9 mouse cellular contexts compared by ENCODE assay signal in genomic region chr10:64039760-64040535, GRCm38 (mm10). TPM values are rescaled to one million over a fixed set of nuclear protein-coding genes. Genes with fewer than 3 reads are reported as not detected.
A peak's percentile ranks its signal among the peaks of the same experiment; 100 is the strongest.
DNase-seq lines count a peak whose midpoint lies in the region; ATAC-seq and TF ChIP-seq lines count a peak whose summit lies in the region.
"Had no signal": no experiment of that assay in that cellular context is flagged by ENCODE, and none has a peak within 500 bp of the region (broad histone marks: within the 10 kb centered on the region; RNA-seq: fewer than 3 reads in every experiment).

No protein-coding gene starts in this region.

- no peak for TF ChIP-seq CTCF in brain, embryonic 14.5 days (IDR thresholded peaks at IDR 0.05; ENCODE audit: borderline replicate concordance, extremely low read depth, insufficient read depth, insufficient read length)

- WGBS in forebrain, embryonic 11.5 days: 78% methylated on average over 17 of the region's 17 CpGs
- WGBS in forebrain, embryonic 10.5 days: 84% methylated on average over 17 of the region's 17 CpGs
- 80% methylated on average over 17 of the region's 17 CpGs for WGBS in liver, embryonic 11.5 days

- no peaks in the 10 kb centered on the region for H3K27me3 ChIP-seq in forebrain, embryonic 11.5 days (ENCODE audit: control insufficient read depth, insufficient read depth, low read length)
- H3K27me3 ChIP-seq in forebrain, embryonic 10.5 days (ENCODE audit: poor library complexity, severe bottlenecking): no peaks in the 10 kb centered on the region
- no peaks in the 10 kb centered on the region for H3K27me3 ChIP-seq in liver, embryonic 11.5 days (replicated peaks; ENCODE audit: control insufficient read depth, insufficient read depth, low read length)
- H3K27me3 ChIP-seq: neural tube, embryonic 12.5 days had no signal

- H3K27ac ChIP-seq in forebrain, embryonic 11.5 days (ENCODE audit: low read depth, low read length): no peak overlapping the region
- no peak overlapping the region for H3K27ac ChIP-seq in forebrain, embryonic 10.5 days
- H3K27ac ChIP-seq in liver, embryonic 11.5 days (ENCODE audit: low read depth, low read length): no peak overlapping the region
- H3K27ac ChIP-seq: neural tube, embryonic 12.5 days had no signal

- H3K36me3 ChIP-seq in forebrain, embryonic 11.5 days (ENCODE audit: control insufficient read depth, insufficient read depth, low read length): no peaks in the 10 kb centered on the region
- no peaks in the 10 kb centered on the region for H3K36me3 ChIP-seq in forebrain, embryonic 10.5 days (replicated peaks)
- no peaks in the 10 kb centered on the region for H3K36me3 ChIP-seq in liver, embryonic 11.5 days (ENCODE audit: control insufficient read depth, insufficient read depth, low read length)
- H3K36me3 ChIP-seq: neural tube, embryonic 12.5 days had no signal

- H3K9me3 ChIP-seq in forebrain, embryonic 11.5 days (ENCODE audit: control insufficient read depth, low read length): no peaks in the 10 kb centered on the region
- H3K9me3 ChIP-seq in forebrain, embryonic 10.5 days: no peaks in the 10 kb centered on the region
- H3K9me3 ChIP-seq in liver, embryonic 11.5 days (ENCODE audit: control insufficient read depth, low read length): no peaks in the 10 kb centered on the region
- H3K9me3 ChIP-seq: neural tube, embryonic 12.5 days had no signal

- TF ChIP-seq POLR2A in brain, embryonic 14.5 days (IDR thresholded peaks at IDR 0.05; ENCODE audit: borderline replicate concordance, extremely low read depth, insufficient read depth, insufficient read length, poor library complexity, severe bottlenecking): no peak

- H3K4me3 ChIP-seq in forebrain, embryonic 11.5 days (ENCODE audit: low read depth, low read length): no peak overlapping the region
- H3K4me3 ChIP-seq in forebrain, embryonic 10.5 days: no peak overlapping the region
- H3K4me3 ChIP-seq in liver, embryonic 11.5 days (ENCODE audit: low read depth, low read length): no peak overlapping the region
- H3K4me3 ChIP-seq: neural tube, embryonic 12.5 days had no signal

- no peaks in the 10 kb centered on the region for H3K4me1 ChIP-seq in forebrain, embryonic 11.5 days (replicated peaks; ENCODE audit: control insufficient read depth, insufficient read depth, low read length)
- peaks cover 6% of the 10 kb centered on the region; the same call in 1 of the 2 replicates for H3K4me1 ChIP-seq in forebrain, embryonic 10.5 days
- H3K4me1 ChIP-seq in liver, embryonic 11.5 days (replicated peaks; ENCODE audit: control insufficient read depth, insufficient read depth, low read length): no peaks in the 10 kb centered on the region
- H3K4me1 ChIP-seq: neural tube, embryonic 12.5 days had no signal

- no peak for DNase-seq in forebrain, embryonic 11.5 days (ENCODE audit: low spot score)
- no peak for DNase-seq in forebrain, embryonic 10.5 days (ENCODE audit: extremely low spot score, low spot score)
- DNase-seq in brain, embryonic 14.5 days (ENCODE audit: low read depth): peak; percentile 73
- DNase-seq in frontal cortex, postnatal 36 days (ENCODE audit: low spot score in 2 of 2): peak; percentile 39 to 56
- peak; percentile 25 to 26 for DNase-seq in layer of hippocampus, postnatal 10 days (ENCODE audit: low spot score in 2 of 2)
- DNase-seq in right cerebral cortex, postnatal 36 days (ENCODE audit: low spot score in 2 of 2): peak; percentile 20 to 38
- no peak for DNase-seq in kidney, adult 8-10 months
- no peak for DNase-seq in liver, embryonic 11.5 days (ENCODE audit: low spot score)

- no peak overlapping the region for H3K4me2 ChIP-seq in forebrain, embryonic 11.5 days (ENCODE audit: low read depth, low read length, severe bottlenecking)
- H3K4me2 ChIP-seq in liver, embryonic 11.5 days: no peak overlapping the region
- H3K4me2 ChIP-seq: neural tube, embryonic 12.5 days had no signal

- H3K9ac ChIP-seq in forebrain, embryonic 11.5 days (ENCODE audit: low read length): no peak overlapping the region
- H3K9ac ChIP-seq in liver, embryonic 11.5 days (ENCODE audit: low read depth, low read length): no peak overlapping the region
- H3K9ac ChIP-seq: neural tube, embryonic 12.5 days had no signal

- 0 out of 2 replicates have a peak, but pooled peaks have one; percentile 44 for ATAC-seq in forebrain, embryonic 11.5 days (replicated peaks; ENCODE audit: low FRiP score)
- ATAC-seq in liver, embryonic 11.5 days (replicated peaks; ENCODE audit: low FRiP score): no peak

RNA-seq across cellular contexts. Expression of gene Lrrtm3, which starts 50.1 kb away (rescaled TPM):
- 2.2 and 2.6 TPM in 2 replicates for polyA plus RNA-seq in forebrain, embryonic 11.5 days (2014; fragmentation: Nextera tagmentation; extraction: Ambion mirVana)
- polyA plus RNA-seq in forebrain, embryonic 10.5 days (2016; fragmentation: Nextera tagmentation; extraction: Ambion mirVana): 1.4 and 1.9 TPM in 2 replicates
- 8.5 and 15.3 TPM in 2 replicates for polyA plus RNA-seq in brain, embryonic 14.5 days (2012; rRNA removed)
- 10 to 100 TPM; 19.4 to 26.8 TPM for total RNA-seq in layer of hippocampus, postnatal 10 days (2021)
- 0.43 and 0.52 TPM in 2 replicates for polyA plus RNA-seq in liver, embryonic 11.5 days (2014; fragmentation: Nextera tagmentation; extraction: Ambion mirVana)

Comparison
In these comparisons a context has a peak if more than half of its experiments do, and no peak if none do; other contexts are left out.
1. DNase-seq: peak in brain, embryonic 14.5 days (single experiment), frontal cortex, postnatal 36 days (2 of 2), layer of hippocampus, postnatal 10 days (2 of 2) and right cerebral cortex, postnatal 36 days (2 of 2); none in forebrain, embryonic 11.5 days (single experiment), forebrain, embryonic 10.5 days (single experiment), kidney, adult 8-10 months (0 of 2) and liver, embryonic 11.5 days (single experiment).